Mouse (Mus musculus): ENCODE results near the gene G6pc. TPM values are rescaled to one million over a fixed set of nuclear protein-coding genes. Genes with fewer than 3 reads are reported as not detected.

The G6pc gene
- polyA plus RNA-seq, 1 experiment from 2014 or later: not detected

- no peaks in the 10 kb centered on the region for H3K27me3 ChIP-seq
- ATAC-seq (ENCODE audit: insufficient number of reproducible peaks, insufficient read depth, low FRiP score, low TSS enrichment, low read depth): 0 out of 2 replicates have a peak, but pooled peaks have one; percentile 33
- no peak overlapping the region for H3K4me3 ChIP-seq (replicated peaks)
- 4% methylated on average over 6 of the region's 6 CpGs for WGBS
- no peaks in the 10 kb centered on the region for H3K9me3 ChIP-seq
- H3K4me2 ChIP-seq: no peak overlapping the region
- peak overlapping the region; percentile 8; the same call in 1 of the 2 replicates for H3K9ac ChIP-seq (replicated peaks)
- H3K4me1 ChIP-seq (replicated peaks): peaks cover 26% of the 10 kb centered on the region
- no peaks in the 10 kb centered on the region for H3K36me3 ChIP-seq
- no peak overlapping the region for H3K27ac ChIP-seq
Observed at GRCm38 (mm10) chr11:101334516-101334915, 32.8 kb upstream of the G6pc start.

DNA sequence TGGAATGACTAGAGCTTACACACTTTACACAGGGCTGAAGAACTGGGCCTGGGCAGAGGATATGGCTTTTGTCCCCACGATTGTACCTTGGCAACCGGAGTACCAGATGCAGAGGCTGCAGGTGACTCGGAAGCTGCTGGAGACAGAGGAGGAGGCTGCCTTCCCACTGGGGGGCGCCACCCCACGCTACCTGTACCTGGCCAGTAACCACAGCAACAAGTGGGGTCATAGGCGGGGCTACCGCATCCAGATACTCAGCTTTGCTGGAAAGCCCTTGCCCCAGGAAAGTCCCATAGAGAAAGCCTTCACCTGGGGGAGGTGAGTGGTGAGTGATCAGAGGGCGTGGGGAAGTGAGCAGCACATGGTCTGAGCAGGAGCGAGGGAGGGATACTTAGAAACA, 31.7 kb upstream of the G6pc start:
- no peaks in the 10 kb centered on the region for H3K27me3 ChIP-seq
- H3K4me1 ChIP-seq (replicated peaks): peaks cover 26% of the 10 kb centered on the region
- no peak overlapping the region for H3K27ac ChIP-seq
- H3K9ac ChIP-seq (replicated peaks): no peak overlapping the region
- no peak overlapping the region for H3K4me2 ChIP-seq
- no peaks in the 10 kb centered on the region for H3K9me3 ChIP-seq
- no peaks in the 10 kb centered on the region for H3K36me3 ChIP-seq
- H3K4me3 ChIP-seq (replicated peaks): no peak overlapping the region
- no peak for ATAC-seq (ENCODE audit: insufficient number of reproducible peaks, insufficient read depth, low FRiP score, low TSS enrichment, low read depth)
- 90% methylated on average over 9 of the region's 9 CpGs for WGBS

GRCm38 (mm10) chr11:101338123-101338760, 29.1 kb upstream of the G6pc start:
- no peaks in the 10 kb centered on the region for H3K9me3 ChIP-seq
- no peaks in the 10 kb centered on the region for H3K36me3 ChIP-seq
- WGBS: 2% methylated on average over 9 of the region's 9 CpGs
- H3K27ac ChIP-seq: peak overlapping the region; percentile 73
- no peaks in the 10 kb centered on the region for H3K27me3 ChIP-seq
- peak overlapping the region; percentile 51 for H3K9ac ChIP-seq (replicated peaks)
- H3K4me3 ChIP-seq (replicated peaks): peak overlapping the region; percentile 26
- peaks cover 26% of the 10 kb centered on the region for H3K4me1 ChIP-seq (replicated peaks)
- peak overlapping the region; percentile 59 for H3K4me2 ChIP-seq
- ATAC-seq (ENCODE audit: insufficient number of reproducible peaks, insufficient read depth, low FRiP score, low TSS enrichment, low read depth): peak; percentile 87

DNA sequence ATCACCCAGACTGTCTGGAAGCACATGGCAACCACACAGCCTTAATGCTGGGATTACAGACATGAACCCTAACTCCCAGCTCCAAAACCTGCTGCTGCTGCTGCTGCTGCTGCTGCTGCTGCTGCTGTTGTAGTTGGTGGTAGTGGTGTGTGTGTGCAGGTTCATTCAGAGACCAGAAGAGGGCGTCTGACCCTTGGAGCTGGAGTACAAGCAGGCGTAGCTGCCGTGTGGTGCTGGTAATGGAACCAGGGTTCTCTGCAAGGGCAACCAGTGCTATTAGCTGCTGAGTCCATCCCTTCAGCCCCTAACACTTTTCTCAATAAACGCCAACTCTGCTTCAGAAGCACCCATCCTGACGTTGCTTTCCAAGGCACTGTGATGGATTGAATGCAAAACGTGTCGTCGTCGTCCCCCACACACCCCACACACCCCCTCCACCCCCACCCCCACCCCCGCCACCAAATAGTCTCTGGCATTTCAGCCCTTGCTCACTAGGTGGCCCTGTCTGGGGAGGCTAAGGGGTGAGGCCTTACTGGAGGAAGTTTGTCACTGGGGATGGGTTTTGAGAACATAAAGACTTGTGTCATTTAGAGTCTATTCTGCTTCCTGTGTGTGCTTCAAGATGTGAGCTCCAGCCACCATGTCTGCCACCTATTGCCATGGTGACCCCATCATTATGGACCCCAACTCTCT, 20.1 kb upstream of the G6pc start:
- WGBS: 74% methylated on average over 10 of the region's 10 CpGs
- Histone ChIP-seq H3K27me3 (no peaks in the 10 kb centered on the region), H3K4me2 (no peak overlapping the region), H3K9ac (replicated peaks) (no peak overlapping the region), H3K36me3 (no peaks in the 10 kb centered on the region), H3K4me1 (replicated peaks) (peaks cover 5% of the 10 kb centered on the region; the same call in 1 of the 2 replicates), H3K27ac (no peak overlapping the region), H3K4me3 (replicated peaks) (no peak overlapping the region), H3K9me3 (0 out of 2 replicates have a peak, but pooled peaks cover 3% of the 10 kb centered on the region)
- ATAC-seq (ENCODE audit: insufficient number of reproducible peaks, insufficient read depth, low FRiP score, low TSS enrichment, low read depth): no peak

- no peak overlapping the region for H3K9ac ChIP-seq (replicated peaks)
- H3K27ac ChIP-seq: no peak overlapping the region
- H3K4me2 ChIP-seq: no peak overlapping the region
- no peaks in the 10 kb centered on the region for H3K36me3 ChIP-seq
- no peaks in the 10 kb centered on the region for H3K27me3 ChIP-seq
- WGBS: 62% methylated on average over 7 of the region's 7 CpGs
- H3K4me3 ChIP-seq (replicated peaks): no peak overlapping the region
- ATAC-seq (ENCODE audit: insufficient number of reproducible peaks, insufficient read depth, low FRiP score, low TSS enrichment, low read depth): no peak
- H3K9me3 ChIP-seq: 0 out of 2 replicates have a peak, but pooled peaks cover 3% of the 10 kb centered on the region
- H3K4me1 ChIP-seq (replicated peaks): peaks cover 5% of the 10 kb centered on the region; the same call in 1 of the 2 replicates
Observed at GRCm38 (mm10) chr11:101348774-101349173, 18.6 kb upstream of the G6pc start.

DNA sequence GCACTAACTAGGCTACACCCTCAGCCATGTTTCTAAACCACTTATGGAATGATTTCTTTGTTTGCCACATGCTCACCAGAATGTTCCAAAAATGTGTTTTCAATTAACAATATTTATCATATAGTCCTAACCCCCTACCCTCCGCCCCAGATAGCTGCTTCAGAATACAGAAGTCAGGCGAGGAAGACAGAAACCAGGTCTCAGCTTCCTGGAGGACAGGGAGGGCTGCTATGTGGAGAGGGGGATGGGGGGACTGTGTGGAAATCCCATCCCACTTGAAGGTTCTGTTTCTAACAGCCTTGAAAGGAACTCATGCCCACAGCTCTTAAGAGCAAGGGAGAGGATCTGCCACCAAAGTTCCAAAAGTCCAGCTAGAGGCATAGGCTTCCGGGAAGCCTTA, 18.1 kb upstream of the G6pc start:
- Histone ChIP-seq H3K4me2 (no peak overlapping the region), H3K27ac (no peak overlapping the region), H3K36me3 (no peaks in the 10 kb centered on the region), H3K9me3 (0 out of 2 replicates have a peak, but pooled peaks cover 3% of the 10 kb centered on the region), H3K4me1 (replicated peaks) (peaks cover 5% of the 10 kb centered on the region; the same call in 1 of the 2 replicates), H3K27me3 (no peaks in the 10 kb centered on the region), H3K9ac (replicated peaks) (no peak overlapping the region), H3K4me3 (replicated peaks) (no peak overlapping the region)
- 69% methylated on average over 3 of the region's 3 CpGs for WGBS
- no peak for ATAC-seq (ENCODE audit: insufficient number of reproducible peaks, insufficient read depth, low FRiP score, low TSS enrichment, low read depth)

- WGBS: 35% methylated on average over 11 of the region's 11 CpGs
- Histone ChIP-seq H3K27ac (no peak overlapping the region), H3K27me3 (no peaks in the 10 kb centered on the region), H3K9ac (replicated peaks) (no peak overlapping the region), H3K4me3 (replicated peaks) (no peak overlapping the region), H3K4me1 (replicated peaks) (peaks cover 5% of the 10 kb centered on the region; the same call in 1 of the 2 replicates), H3K9me3 (0 out of 2 replicates have a peak, but pooled peaks cover 3% of the 10 kb centered on the region), H3K36me3 (no peaks in the 10 kb centered on the region), H3K4me2 (no peak overlapping the region)
- ATAC-seq (ENCODE audit: insufficient number of reproducible peaks, insufficient read depth, low FRiP score, low TSS enrichment, low read depth): no peak
Observed at GRCm38 (mm10) chr11:101351100-101351720, 16.2 kb upstream of the G6pc start.

DNA sequence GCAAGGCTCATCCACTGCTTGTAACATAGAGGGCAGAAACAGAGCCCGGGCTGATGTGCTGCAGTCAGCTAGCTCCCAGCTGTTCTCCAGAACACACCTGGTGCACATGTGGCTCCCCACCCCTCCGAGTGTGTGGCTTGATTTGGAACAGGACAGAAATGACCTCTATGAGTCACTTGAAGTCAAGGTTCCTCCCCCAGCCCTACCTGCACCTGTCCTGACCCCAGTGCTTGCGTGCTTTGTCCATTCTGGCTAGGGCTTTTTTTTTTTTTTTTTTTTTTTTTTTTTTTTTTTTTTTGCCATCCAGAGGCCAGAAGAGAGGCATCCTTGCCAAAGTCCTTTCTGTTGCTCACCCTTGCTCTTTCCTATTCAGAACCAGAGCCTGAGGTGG, 15.6 kb upstream of the G6pc start:
- Histone ChIP-seq H3K27me3 (no peaks in the 10 kb centered on the region), H3K9me3 (0 out of 2 replicates have a peak, but pooled peaks cover 3% of the 10 kb centered on the region), H3K27ac (no peak overlapping the region), H3K9ac (replicated peaks) (no peak overlapping the region), H3K4me3 (replicated peaks) (no peak overlapping the region), H3K4me2 (no peak overlapping the region), H3K36me3 (no peaks in the 10 kb centered on the region), H3K4me1 (replicated peaks) (peaks cover 5% of the 10 kb centered on the region; the same call in 1 of the 2 replicates)
- WGBS: 45% methylated on average over 3 of the region's 3 CpGs
- no peak for ATAC-seq (ENCODE audit: insufficient number of reproducible peaks, insufficient read depth, low FRiP score, low TSS enrichment, low read depth)

DNA sequence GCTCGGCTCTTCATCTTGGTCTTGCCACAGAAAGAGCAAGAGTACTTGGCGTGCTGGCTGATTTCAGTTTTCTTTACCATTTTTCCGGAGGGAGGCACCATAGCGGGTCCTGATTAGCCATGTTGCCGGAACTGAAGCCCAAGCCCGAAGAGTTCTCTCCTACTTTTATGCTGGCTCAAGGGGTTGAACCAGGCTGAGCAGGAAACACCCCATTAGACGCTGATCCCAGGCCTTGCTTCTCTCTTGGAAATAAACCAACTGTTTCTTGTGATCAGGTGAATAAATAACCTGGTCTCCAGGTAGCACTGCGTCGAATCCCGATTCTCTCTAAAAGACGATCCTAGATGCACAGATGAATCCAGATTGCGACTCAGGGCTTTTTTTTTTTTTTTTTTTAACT, 13.9 kb upstream of the G6pc start:
- Histone ChIP-seq H3K4me1 (replicated peaks) (peaks cover 5% of the 10 kb centered on the region; the same call in 1 of the 2 replicates), H3K9ac (replicated peaks) (no peak overlapping the region), H3K4me3 (replicated peaks) (no peak overlapping the region), H3K27me3 (no peaks in the 10 kb centered on the region), H3K36me3 (no peaks in the 10 kb centered on the region), H3K9me3 (0 out of 2 replicates have a peak, but pooled peaks cover 3% of the 10 kb centered on the region), H3K27ac (no peak overlapping the region), H3K4me2 (no peak overlapping the region)
- WGBS: 92% methylated on average over 12 of the region's 12 CpGs
- no peak for ATAC-seq (ENCODE audit: insufficient number of reproducible peaks, insufficient read depth, low FRiP score, low TSS enrichment, low read depth)

GRCm38 (mm10) chr11:101354438-101355010, 12.8 kb upstream of the G6pc start:
- no peak overlapping the region for H3K4me3 ChIP-seq (replicated peaks)
- H3K9ac ChIP-seq (replicated peaks): no peak overlapping the region
- WGBS: 73% methylated on average over 5 of the region's 5 CpGs
- H3K27me3 ChIP-seq: no peaks in the 10 kb centered on the region
- H3K27ac ChIP-seq: no peak overlapping the region
- no peak for ATAC-seq (ENCODE audit: insufficient number of reproducible peaks, insufficient read depth, low FRiP score, low TSS enrichment, low read depth)
- H3K9me3 ChIP-seq: 0 out of 2 replicates have a peak, but pooled peaks cover 3% of the 10 kb centered on the region
- peaks cover 5% of the 10 kb centered on the region; the same call in 1 of the 2 replicates for H3K4me1 ChIP-seq (replicated peaks)
- no peak overlapping the region for H3K4me2 ChIP-seq
- no peaks in the 10 kb centered on the region for H3K36me3 ChIP-seq

GRCm38 (mm10) chr11:101355916-101356315, 11.4 kb upstream of the G6pc start:
- no peak for ATAC-seq (ENCODE audit: insufficient number of reproducible peaks, insufficient read depth, low FRiP score, low TSS enrichment, low read depth)
- Histone ChIP-seq H3K4me2 (no peak overlapping the region), H3K27me3 (no peaks in the 10 kb centered on the region), H3K9me3 (no peaks in the 10 kb centered on the region), H3K27ac (no peak overlapping the region), H3K36me3 (no peaks in the 10 kb centered on the region), H3K4me1 (replicated peaks) (peaks cover 5% of the 10 kb centered on the region; the same call in 1 of the 2 replicates), H3K9ac (replicated peaks) (no peak overlapping the region), H3K4me3 (replicated peaks) (no peak overlapping the region)
- 89% methylated on average over 2 of the region's 2 CpGs for WGBS
